Mouse (Mus musculus) stomach, embryonic 16.5 days (tissue): ENCODE data around the gene Pdzd8. TPM values are rescaled to one million over a fixed set of nuclear protein-coding genes. Genes with fewer than 3 reads are reported as not detected.

Experiments used
- ATAC-seq: fragments of 200-750 bp; cut with Nextera tagmentation; 2 replicates; pipeline ENCODE4 v1.8.0; 2017; ENCODE audit warnings: moderate number of reproducible peaks, moderate TSS enrichment; ENCODE audit not compliant: insufficient read depth, low FRiP score
- H3K27ac ChIP-seq: fragments of 300-500 bp; sonication (generic); 2 replicates; pipeline ENCODE4 v1.5.1; 2014; ENCODE audit warnings: low read length
- H3K27me3 ChIP-seq: fragments of 300-500 bp; sonication (generic); 2 replicates; pipeline ENCODE4 v1.6.1; 2014; ENCODE audit warnings: low read length, control low read depth, mixed read lengths; ENCODE audit not compliant: control insufficient read depth, insufficient read depth
- H3K36me3 ChIP-seq: fragments of 300-500 bp; sonication (generic); 2 replicates; pipeline ENCODE4 v1.6.1; 2014; ENCODE audit warnings: low read length; ENCODE audit not compliant: control insufficient read depth, insufficient read depth
- H3K4me1 ChIP-seq: fragments of 300-500 bp; sonication (generic); 2 replicates; pipeline ENCODE4 v1.6.1; 2014; ENCODE audit warnings: low read length, control low read depth, mixed read lengths; ENCODE audit not compliant: control insufficient read depth, insufficient read depth
- H3K4me2 ChIP-seq: fragments of 300-500 bp; sonication (generic); 2 replicates; pipeline ENCODE4 v1.6.1; 2014; ENCODE audit warnings: low read depth, low read length, mixed read lengths
- H3K4me3 ChIP-seq: fragments of 300-500 bp; sonication (generic); replicated peaks from 2 replicates; pipeline ENCODE4 v1.5.1; 2014; ENCODE audit warnings: mild to moderate bottlenecking, low read length
- H3K9ac ChIP-seq: fragments of 300-500 bp; sonication (generic); 2 replicates; pipeline ENCODE4 v1.6.1; 2014; ENCODE audit warnings: low read length
- H3K9me3 ChIP-seq: fragments of 300-500 bp; sonication (generic); replicated peaks from 2 replicates; pipeline ENCODE4 v1.6.1; 2016; ENCODE audit warnings: low read length, control low read depth; ENCODE audit not compliant: control insufficient read depth
- WGBS: fragments of 180-500 bp; shearing (Covaris S2); extraction: QIAGEN DNeasy Blood & Tissue Kit; methylation state at CpG from one replicate; pipeline ENCODE4 v1.1.7; 2014; 5-methylcytosine and 5-hydroxymethylcytosine counted together
- polyA plus RNA-seq: library from polyadenylated mRNA; unstranded; fragments of >200 nt; fragmentation: Nextera tagmentation; extraction: Ambion mirVana; gene quantifications from 2 replicates; pipeline ENCODE4 v1.2.1, GENCODE M21; 2015

Gene Pdzd8
- polyA plus RNA-seq, 1 experiment from 2014 or later, result 6.9 TPM

DNA sequence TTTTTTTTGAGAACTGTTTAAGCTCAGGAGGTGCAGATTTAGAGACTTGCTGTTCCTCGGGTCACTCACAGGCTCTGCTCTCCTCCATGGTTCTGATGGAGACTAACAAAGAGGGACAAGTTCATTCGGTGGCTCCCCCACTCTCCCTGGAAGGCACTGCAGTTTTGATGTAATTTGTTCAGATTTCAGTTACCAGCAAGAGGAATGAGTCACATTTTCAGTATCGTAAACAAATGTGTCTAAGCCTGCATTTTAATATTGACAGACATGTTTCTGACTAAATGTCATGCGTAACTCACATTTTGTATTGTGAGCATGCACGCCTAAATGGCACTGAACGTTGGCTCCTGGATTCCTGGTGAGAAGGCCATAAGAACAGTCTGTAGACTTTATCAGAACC is 79.7 kb downstream of the Pdzd8 start:
- WGBS, result 65% methylated on average over 6 of the region's 6 CpGs
- Histone ChIP-seq H3K4me3 (no peak overlapping the region), H3K9ac (no peak overlapping the region), H3K27me3 (peaks cover 2% of the 10 kb centered on the region; the same call in 1 of the 2 replicates), H3K4me1 (peaks cover 5% of the 10 kb centered on the region; the same call in 1 of the 2 replicates), H3K4me2 (no peak overlapping the region), H3K36me3 (no peaks in the 10 kb centered on the region), H3K27ac (no peak overlapping the region), H3K9me3 (no peaks in the 10 kb centered on the region)
- ATAC-seq, result no peak

- ATAC-seq, result no peak
- Histone ChIP-seq H3K4me3 (no peak overlapping the region), H3K9ac (no peak overlapping the region), H3K9me3 (no peaks in the 10 kb centered on the region), H3K27me3 (peaks cover 3% of the 10 kb centered on the region; the same call in 1 of the 2 replicates), H3K36me3 (no peaks in the 10 kb centered on the region), H3K4me2 (no peak overlapping the region), H3K4me1 (peaks cover 5% of the 10 kb centered on the region; the same call in 1 of the 2 replicates), H3K27ac (no peak overlapping the region)
- WGBS, result 80% methylated on average over 9 of the region's 9 CpGs
Observed at GRCm38 (mm10) chr19:59264838-59265532, 80.6 kb downstream of the Pdzd8 start.

GRCm38 (mm10) chr19:59263171-59263570 is 82.4 kb downstream of the Pdzd8 start:
- no peak for ATAC-seq
- Histone ChIP-seq H3K4me1 (peaks cover 5% of the 10 kb centered on the region; the same call in 1 of the 2 replicates), H3K9ac (no peak overlapping the region), H3K9me3 (no peaks in the 10 kb centered on the region), H3K36me3 (no peaks in the 10 kb centered on the region), H3K4me3 (no peak overlapping the region), H3K27ac (no peak overlapping the region), H3K27me3 (peaks cover 3% of the 10 kb centered on the region; the same call in 1 of the 2 replicates), H3K4me2 (no peak overlapping the region)
- 82% methylated on average over 9 of the region's 9 CpGs for WGBS

DNA sequence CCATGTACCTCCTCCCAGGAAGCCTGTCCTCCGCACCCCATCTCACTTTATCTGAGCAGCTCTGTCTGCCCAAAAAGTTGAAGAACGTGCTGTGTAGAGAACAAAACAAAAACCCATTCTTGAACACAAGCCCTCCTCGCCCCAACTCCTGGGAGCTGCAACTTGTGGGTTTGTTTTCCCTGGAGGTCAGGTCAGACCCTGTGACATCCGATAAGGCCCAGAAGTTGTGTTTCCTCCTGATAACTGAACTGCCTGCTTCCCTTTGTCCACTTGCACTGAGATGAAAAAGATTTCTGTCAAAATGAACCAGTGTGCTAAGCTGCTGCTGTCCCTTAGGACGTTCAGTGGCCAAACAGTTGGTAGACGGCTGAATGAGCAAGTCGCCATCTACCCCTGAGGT is 84.0 kb downstream of the Pdzd8 start:
- ATAC-seq, result no peak
- Histone ChIP-seq H3K9ac (no peak overlapping the region), H3K4me3 (peak overlapping the region; percentile 47; the same call in 1 of the 2 replicates), H3K4me2 (peak overlapping the region; percentile 65), H3K27me3 (peaks cover 3% of the 10 kb centered on the region; the same call in 1 of the 2 replicates), H3K4me1 (no peaks in the 10 kb centered on the region), H3K36me3 (no peaks in the 10 kb centered on the region), H3K27ac (no peak overlapping the region), H3K9me3 (peaks cover 6% of the 10 kb centered on the region; the same call in 1 of the 2 replicates)
- 46% methylated on average over 7 of the region's 7 CpGs for WGBS

DNA sequence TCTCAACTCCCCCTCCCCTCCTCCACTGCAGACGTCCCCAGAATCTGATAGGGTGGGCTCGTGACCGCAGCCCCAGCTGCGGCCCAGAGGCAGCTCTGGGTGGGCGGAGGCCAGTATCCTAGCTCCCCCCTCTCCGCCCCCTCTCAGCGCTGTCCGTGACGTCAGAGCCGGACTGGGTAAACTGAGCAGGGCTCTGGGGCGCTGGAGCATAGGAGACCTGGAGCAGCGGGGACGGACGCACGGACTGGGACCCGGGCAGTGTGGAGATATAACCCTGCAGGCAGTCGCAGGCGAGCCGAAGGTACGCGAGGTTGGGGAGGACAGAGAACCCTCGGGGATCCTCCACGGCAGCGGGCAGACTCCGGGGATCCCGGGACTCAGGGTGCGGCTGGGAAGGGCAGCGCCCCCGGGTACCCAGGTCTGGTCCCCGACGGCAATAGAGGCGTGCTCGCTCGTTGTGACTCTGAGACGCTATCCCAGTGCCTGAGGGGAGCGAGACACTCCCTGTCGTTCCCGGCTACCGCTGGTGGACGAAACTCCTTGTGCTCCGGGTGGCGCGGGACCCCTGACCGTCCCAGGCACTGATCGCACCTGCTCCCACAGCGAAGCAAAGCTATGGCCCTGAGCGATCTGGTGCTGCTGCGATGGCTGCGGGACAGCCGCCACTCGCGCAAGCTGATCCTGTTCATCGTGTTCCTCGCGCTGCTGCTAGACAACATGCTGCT is 84.7 kb downstream of the Pdzd8 start, which contains the start of gene Slc18a2:
Gene Slc18a2, plus strand, starts transcription at position 179 of the 725 bp plus-strand sequence.
- WGBS, result 1% methylated on average over 54 of the region's 55 CpGs
- ATAC-seq, result peak; percentile 77; the same call in 1 of the 2 replicates
- Histone ChIP-seq H3K9ac (peak within 1 kb of the TSS; percentile 59), H3K4me1 (no peaks in the 10 kb centered on the region), H3K27me3 (peaks cover 3% of the 10 kb centered on the region; the same call in 1 of the 2 replicates), H3K36me3 (no peaks in the 10 kb centered on the region), H3K27ac (no peak within 1 kb of the TSS), H3K4me3 (peak within 1 kb of the TSS; percentile 47), H3K9me3 (peaks cover 6% of the 10 kb centered on the region; the same call in 1 of the 2 replicates), H3K4me2 (peak within 1 kb of the TSS; percentile 65)

DNA sequence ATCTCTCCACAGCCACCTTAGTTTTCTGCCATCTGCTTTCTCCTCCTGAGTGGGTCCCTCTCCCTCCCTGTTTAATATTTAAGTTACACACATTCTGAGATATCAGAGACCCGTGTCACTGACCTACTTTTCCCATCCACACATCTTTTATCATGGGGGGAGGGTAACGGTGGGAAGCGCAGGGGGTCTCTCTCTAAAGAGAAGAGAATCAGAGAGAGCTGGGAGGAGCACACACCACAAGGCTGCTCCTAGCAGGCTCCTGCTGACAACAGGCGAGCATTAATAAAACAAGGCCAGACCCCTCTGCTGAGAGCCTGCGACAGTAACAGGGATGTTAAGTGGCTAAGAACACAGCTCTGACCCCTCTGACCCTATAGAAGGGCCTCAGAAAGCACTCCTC is 85.9 kb downstream of the Pdzd8 start:
- WGBS, result 45% methylated on average over 5 of the region's 5 CpGs
- no peak overlapping the region for H3K4me2 ChIP-seq
- H3K9ac ChIP-seq, result no peak overlapping the region
- H3K27ac ChIP-seq, result no peak overlapping the region
- peaks cover 3% of the 10 kb centered on the region; the same call in 1 of the 2 replicates for H3K27me3 ChIP-seq
- no peaks in the 10 kb centered on the region for H3K4me1 ChIP-seq
- H3K36me3 ChIP-seq, result no peaks in the 10 kb centered on the region
- ATAC-seq, result no peak
- peaks cover 6% of the 10 kb centered on the region; the same call in 1 of the 2 replicates for H3K9me3 ChIP-seq
- no peak overlapping the region for H3K4me3 ChIP-seq

DNA sequence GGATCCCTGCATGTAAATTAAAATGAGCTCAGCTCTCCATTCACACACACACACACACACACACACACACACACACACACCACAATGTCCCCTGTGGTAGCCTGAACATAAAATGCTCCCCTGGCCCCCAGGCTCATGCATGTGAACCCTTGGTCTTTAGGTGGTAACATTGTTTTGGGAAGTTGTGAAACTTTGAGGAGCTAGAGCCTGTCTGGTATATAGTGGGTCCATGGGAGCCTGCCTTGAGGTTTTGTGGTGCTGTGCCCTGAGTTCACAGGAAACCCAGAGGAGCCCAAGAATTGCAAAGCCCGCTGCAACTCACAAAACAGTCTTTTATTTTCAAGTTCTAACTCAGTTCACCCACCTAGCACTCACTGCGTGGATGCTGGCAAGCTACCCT is 92.9 kb downstream of the Pdzd8 start:
- H3K9me3 ChIP-seq, result peaks cover 6% of the 10 kb centered on the region; the same call in 1 of the 2 replicates
- H3K27ac ChIP-seq, result no peak overlapping the region
- WGBS, result 61% methylated on average over 2 of the region's 2 CpGs
- H3K27me3 ChIP-seq, result no peaks in the 10 kb centered on the region
- no peak overlapping the region for H3K4me2 ChIP-seq
- no peak overlapping the region for H3K9ac ChIP-seq
- no peaks in the 10 kb centered on the region for H3K36me3 ChIP-seq
- no peak overlapping the region for H3K4me3 ChIP-seq
- no peaks in the 10 kb centered on the region for H3K4me1 ChIP-seq
- ATAC-seq, result no peak

DNA sequence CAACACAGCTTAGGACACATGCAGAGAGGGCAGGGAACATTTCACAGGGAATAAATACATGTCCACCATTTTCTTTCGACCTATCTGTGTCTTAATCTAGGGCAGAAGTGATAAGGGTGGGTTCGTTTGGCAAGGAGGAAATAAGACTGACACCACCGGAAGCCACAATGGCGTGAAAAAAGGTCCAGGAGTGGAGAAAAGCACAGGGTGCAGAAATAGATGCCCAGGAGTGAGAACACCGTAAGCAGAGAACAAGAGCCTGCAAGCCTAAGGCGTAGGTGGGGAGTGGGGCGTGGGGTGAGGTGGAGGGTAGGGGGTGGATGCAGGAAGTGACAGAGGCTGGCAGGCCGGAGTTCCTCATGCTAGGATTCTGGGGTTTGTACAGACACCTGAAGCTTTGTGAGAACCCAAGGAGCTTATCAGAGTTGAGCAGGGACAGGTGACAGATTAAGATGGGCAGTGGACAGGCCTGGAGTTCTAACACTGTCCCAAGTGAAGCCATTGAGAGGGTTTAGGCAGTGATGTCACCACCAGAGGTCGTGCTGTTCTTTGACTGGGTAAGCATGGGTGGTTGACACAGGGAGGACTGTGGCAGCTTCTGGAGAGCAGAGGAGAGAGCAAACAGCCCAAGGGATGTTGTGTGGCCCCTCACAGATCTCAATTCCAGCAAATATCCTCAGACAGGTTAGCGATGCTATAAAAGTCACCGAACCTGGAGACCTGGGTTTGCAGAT is 96.9 kb downstream of the Pdzd8 start:
- H3K27ac ChIP-seq, result no peak overlapping the region
- no peaks in the 10 kb centered on the region for H3K27me3 ChIP-seq
- H3K4me2 ChIP-seq, result no peak overlapping the region
- H3K9me3 ChIP-seq, result no peaks in the 10 kb centered on the region
- no peak overlapping the region for H3K9ac ChIP-seq
- no peaks in the 10 kb centered on the region for H3K36me3 ChIP-seq
- H3K4me1 ChIP-seq, result no peaks in the 10 kb centered on the region
- ATAC-seq, result no peak
- H3K4me3 ChIP-seq, result no peak overlapping the region
- WGBS, result 71% methylated on average over 11 of the region's 11 CpGs
